Mouse (Mus musculus) urinary bladder, adult 18-20 months (tissue): ENCODE results near the gene Galnt3.

ENCODE experiments used
- DNase-seq, 2 experiments: peaks; one replicate each; pipeline ENCODE4 v3.0.0; 2022; ENCODE audit warnings: low spot score in 2 of 2, mixed read lengths in 2 of 2

Gene Galnt3

DNA sequence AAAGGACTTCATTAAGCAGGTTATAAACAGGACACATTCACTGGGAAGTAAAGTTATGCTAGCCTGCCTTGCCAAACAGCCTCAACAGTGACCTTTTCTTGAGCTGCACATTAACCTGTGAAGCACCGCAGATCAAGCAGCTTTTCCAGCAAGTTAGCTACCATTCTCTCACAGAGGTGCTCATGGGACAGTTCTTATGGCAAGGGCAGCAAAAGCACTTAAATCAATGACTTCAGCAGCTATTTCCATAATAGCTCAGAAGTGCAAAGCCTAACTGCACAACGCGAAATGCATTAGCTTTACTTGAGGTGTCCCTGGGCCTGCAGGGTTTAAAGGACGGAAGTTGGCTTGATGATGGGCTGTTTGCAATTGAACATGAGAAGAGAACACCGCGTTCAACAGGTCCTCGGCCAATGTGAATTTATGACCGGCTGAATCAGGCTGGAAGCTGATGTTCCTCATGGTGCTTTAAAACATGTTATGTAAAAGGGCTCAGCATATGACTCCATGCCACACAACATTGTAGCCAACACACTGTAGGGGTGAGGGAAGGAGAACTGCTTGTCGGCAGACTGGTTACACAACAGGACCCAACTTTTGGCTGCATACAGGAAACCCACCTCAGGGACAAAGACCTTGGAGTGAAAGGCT is 16.8 kb downstream of the Galnt3 start:
- DNase-seq: no peak

- no peak for DNase-seq
Observed at GRCm38 (mm10) chr2:66103740-66104436, 20.9 kb downstream of the Galnt3 start.

GRCm38 (mm10) chr2:66101686-66102304 is 23.0 kb downstream of the Galnt3 start:
- no peak for DNase-seq

GRCm38 (mm10) chr2:66100671-66101351 is 24.0 kb downstream of the Galnt3 start:
- DNase-seq: no peak

GRCm38 (mm10) chr2:66100239-66100638 is 24.6 kb downstream of the Galnt3 start:
- no peak for DNase-seq

DNA sequence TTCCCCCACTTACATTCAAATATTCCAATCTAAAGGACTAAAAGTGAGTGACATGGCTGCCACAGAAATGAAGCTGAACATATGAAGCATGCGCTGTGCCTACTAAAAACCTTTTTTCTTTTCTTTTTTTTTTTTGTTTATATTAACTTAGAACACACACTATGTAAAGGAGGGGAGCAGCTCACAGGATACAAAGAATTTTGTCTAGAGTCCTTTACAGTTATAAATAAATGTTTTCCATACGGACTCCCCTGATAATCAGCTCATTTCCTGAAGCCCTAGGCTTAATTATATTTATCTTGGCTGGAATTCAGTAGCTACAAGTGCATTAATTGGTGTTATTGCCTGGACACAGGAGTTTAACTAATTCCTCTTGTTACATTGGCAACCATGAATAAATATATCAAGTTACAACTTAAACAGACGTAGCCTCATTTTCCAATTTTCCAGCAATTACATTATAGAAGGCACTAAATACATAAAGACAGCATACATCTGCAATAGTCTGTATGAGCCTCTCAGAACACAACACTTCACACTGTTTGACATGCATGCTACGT is 30.1 kb downstream of the Galnt3 start:
- DNase-seq: no peak

DNA sequence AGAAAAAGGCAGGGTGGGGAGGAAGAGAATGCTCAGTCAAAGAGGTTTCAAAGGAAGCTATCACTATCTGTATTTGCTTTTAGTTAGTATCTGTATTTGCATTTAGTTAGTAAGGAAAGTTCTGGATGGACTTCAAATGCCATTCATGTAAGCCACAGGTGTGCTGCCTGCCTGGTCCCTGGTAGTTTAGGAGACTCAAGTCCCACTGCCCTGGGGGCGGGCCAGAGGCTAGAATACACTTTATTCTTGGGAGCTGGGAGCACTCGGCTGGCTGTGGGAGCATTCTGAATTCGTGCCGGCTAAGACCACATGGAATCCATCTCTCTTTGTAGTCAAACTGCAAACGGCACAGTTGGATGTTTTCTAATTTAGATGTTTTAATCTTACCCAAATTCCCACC is 33.5 kb downstream of the Galnt3 start:
- DNase-seq: no peak

DNA sequence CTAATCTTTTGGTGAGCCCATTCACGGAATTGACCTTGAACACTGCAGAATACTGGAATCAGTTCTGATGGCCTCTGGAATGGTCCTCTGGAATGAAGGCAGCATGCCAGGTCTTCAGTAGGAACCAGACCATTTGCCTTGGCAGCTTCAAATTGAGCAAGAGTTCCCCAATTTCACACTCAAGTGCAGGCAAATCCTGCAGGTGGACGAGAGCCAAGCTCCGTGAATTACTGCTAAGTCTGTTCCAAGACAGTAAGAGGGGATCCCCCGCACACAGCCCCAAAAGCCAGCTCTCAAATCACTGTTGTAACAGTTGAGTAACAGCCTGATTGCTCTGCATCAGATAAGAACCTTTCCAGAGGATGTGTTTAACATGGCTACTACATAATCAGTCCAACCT is 42.9 kb downstream of the Galnt3 start:
- DNase-seq: no peak

DNA sequence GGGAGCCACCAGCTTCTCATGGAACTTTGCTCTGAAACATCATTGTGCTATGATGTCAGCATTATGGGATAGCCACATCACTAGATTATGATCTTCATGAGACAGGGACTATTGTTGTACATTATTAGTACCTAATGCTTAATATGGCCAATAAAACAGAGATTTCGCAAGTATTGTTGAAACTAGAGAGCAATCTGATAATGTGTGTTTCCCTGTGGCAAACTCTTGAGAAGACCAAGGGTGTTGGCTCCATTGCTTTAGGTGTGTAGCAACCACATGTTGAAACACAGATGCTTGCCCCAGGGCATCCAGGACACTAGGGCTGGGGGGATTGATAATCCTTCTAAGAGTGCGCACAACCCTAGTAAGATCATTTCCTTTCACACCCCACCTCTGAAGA is 44.1 kb downstream of the Galnt3 start:
- DNase-seq: no peak

- DNase-seq: no peak
Observed at GRCm38 (mm10) chr2:66069454-66069853, 55.3 kb downstream of the Galnt3 start.

- no peak for DNase-seq
Observed at GRCm38 (mm10) chr2:66063291-66063690, 61.5 kb downstream of the Galnt3 start.

- DNase-seq: no peak
Observed at GRCm38 (mm10) chr2:66044405-66045089, 80.2 kb downstream of the Galnt3 start.

DNA sequence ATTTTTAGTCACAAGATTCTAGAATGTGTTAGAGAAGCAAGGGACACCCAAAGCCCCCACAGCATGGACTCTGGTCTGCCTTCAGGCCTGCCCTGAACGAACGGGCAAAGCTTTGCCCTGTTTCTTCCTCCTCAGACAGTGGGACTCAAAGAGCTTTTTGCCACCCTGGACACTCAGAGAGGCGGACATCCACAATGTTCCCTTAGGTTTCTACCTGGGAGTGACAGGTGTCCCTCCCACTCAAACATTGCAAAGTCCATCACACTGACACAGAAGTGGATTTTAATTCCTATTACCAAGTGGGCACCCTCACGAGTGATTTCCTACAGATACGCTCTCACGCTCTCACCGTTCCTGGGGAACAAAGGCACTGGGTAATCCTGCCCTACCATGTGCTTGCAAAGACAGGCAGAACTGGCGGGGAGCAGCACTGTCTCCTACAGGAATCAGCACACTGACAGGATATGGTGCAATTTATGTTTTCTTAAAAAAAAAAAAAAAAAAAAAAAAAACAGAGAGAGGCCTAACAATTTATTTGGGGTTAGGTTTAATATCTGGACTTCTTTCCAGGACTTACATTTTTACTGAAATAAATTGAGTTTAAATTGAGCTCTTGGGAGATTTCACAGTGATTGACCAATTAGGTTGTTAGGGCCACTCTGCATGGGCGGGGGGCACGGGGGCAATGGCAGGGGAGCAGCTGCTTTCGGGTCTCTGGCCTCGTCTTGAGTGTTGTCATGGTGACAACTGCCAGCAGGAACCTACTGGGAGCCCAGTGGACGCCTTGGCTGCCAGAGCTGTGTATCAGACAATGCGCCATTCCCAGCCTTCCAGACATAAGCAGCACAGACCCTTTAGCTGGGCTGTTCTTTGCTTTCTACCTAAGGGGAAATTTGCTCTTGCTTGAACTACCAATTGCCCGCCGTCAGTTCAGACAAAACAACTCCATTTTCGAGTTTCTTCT is 81.1 kb downstream of the Galnt3 start:
- no peak for DNase-seq

- DNase-seq: peak in 1 of 2 experiments; percentile 1
Observed at GRCm38 (mm10) chr2:66041917-66042419, 82.8 kb downstream of the Galnt3 start.

- DNase-seq: no peak
Observed at GRCm38 (mm10) chr2:66041203-66041916, 83.4 kb downstream of the Galnt3 start.

GRCm38 (mm10) chr2:66040611-66041010 is 84.2 kb downstream of the Galnt3 start:
- no peak for DNase-seq

DNA sequence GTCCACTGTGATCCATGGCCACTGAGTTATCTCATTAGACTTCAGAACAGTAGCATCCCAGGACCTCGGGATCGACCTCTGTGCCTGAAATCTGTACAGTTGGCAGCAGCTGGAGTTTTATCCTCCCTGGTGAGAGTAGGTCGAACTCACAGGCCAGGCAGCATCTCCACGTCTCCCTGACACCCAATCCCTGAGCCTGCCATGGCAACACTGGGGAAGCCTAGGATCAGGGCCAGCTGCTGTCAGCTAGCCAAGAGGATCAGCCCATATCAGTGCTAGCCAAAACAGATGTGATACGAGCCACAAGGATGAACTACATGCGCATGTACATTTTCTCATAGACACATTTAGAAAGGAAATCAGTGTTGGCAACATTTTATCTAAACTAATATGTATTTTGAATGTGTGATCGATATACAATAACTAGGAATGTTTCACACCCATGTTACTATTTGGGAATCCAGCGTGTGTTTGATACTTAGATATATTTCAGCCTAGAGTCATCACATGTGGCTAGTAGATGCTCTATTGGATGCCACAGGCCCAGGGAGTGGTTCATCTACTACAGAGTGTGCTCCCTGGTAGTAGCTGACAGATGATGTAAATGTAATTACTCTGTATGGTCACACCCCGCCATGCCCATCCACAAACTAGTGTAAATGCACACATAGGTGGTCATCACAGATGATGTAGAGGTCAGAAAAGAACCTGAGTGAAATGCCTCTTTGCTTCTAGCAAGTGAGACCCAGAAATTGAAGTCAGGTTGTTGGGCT is 89.7 kb downstream of the Galnt3 start:
- DNase-seq: no peak
